Mouse (Mus musculus): ENCODE results near the gene Syngr2.

Syngr2 gene

DNA sequence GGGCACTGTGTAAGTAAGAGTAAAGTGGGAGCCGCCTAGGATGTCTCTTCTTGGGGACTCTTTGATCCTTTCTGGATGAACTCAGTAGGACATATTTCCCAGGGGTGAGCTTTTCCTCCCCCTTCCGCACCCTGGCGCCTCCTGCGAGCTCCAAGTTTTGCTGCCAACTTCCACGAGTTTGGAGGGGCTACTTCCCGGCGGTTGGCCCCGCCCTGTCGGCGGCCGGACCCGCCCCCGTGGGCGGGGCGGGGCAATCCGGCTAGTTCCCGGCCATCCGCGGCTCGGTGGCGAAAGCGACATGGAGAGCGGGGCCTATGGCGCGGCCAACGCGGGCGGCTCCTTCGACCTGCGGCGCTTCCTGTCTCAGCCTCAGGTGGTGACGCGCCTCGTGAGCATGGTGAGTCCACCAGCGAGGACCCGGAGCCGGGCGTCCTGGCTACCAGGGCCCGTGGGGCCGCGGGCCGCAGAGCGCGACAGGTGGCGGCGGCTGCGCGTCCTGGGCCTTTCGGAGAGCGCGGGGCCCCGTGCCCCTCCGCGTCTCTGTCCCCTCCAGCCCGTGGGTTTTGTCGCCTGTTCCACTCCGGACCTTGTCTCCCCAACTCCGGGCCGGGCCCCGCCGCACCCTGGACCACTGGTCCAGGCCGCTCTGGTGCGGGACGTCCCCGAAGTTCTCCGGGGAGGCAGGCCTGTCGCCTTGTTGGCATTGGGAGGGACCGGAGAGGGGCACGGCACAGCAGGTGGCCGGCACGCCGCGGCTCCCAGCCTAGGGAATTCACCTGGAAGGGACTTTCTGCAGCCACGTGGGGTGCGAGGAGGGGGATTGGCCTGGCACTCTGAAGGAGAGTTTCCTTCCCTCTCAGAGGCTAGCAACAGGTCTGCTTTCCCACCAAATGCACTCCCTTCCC, at the start of gene Syngr2, which contains the start of gene Gm20708:
TSS of gene Syngr2 (plus strand) at position 262 of the 905 bp plus-strand sequence.
TSS of gene Gm20708 (plus strand) at position 262 of the 905 bp plus-strand sequence.
- peak; percentile 63 for DNase-seq (ENCODE audit: low read depth)

- no peak for DNase-seq (ENCODE audit: low read depth)
These were observed 48.9 kb upstream of the Syngr2 start for GRCm38 (mm10) chr11:117760374-117761119.

GRCm38 (mm10) chr11:117761801-117762200, 47.7 kb upstream of the Syngr2 start:
- DNase-seq (ENCODE audit: low read depth): no peak

DNA sequence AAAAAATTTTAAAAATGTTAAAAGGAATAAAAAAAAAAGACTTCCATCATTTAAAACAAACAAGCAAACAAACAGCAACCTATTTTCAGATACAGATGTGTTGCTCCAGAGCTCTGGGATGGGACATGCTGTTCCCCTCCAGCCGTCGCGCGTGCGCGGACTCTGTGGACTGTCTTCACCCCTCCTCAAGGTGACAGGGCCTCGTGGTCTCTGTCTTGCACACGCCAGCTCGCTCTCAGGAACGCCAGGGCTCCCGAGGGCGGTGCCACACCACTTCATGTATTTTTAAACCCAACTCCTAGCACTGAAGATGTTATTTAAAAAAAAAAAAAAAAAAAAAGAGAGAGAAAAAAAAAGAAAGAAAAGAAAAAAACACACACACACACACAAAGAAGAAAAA, 47.2 kb upstream of the Syngr2 start:
- no peak for DNase-seq (ENCODE audit: low read depth)

DNA sequence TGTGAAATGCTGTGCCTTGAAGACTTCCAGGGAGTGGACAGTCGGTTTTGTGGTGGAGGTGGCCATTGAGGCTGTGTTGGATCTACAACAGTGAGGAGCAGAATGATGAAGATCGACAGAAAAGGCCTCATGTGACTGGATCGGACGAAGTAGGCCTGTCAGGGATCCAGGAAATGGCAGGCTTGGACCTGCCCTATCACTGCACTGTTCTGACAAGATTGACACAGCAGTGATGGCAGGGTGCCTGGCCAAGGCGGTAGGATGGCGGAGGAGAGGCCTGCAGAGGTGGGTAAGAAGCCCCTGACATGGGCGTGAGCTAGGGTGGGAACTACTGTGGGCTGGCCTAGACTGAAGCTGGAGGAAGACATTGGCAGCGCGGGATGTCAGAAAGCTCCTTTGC, 45.1 kb upstream of the Syngr2 start:
- DNase-seq (ENCODE audit: low read depth): no peak

GRCm38 (mm10) chr11:117765361-117765760, 44.1 kb upstream of the Syngr2 start:
- no peak for DNase-seq (ENCODE audit: low read depth)

- no peak for DNase-seq (ENCODE audit: low read depth)
These were observed 43.2 kb upstream of the Syngr2 start for GRCm38 (mm10) chr11:117766275-117766674.

- no peak for DNase-seq (ENCODE audit: low read depth)
These were observed 40.5 kb upstream of the Syngr2 start for GRCm38 (mm10) chr11:117768725-117769682.

- no peak for DNase-seq (ENCODE audit: low read depth)
These were observed 39.8 kb upstream of the Syngr2 start for GRCm38 (mm10) chr11:117769683-117770047.

DNA sequence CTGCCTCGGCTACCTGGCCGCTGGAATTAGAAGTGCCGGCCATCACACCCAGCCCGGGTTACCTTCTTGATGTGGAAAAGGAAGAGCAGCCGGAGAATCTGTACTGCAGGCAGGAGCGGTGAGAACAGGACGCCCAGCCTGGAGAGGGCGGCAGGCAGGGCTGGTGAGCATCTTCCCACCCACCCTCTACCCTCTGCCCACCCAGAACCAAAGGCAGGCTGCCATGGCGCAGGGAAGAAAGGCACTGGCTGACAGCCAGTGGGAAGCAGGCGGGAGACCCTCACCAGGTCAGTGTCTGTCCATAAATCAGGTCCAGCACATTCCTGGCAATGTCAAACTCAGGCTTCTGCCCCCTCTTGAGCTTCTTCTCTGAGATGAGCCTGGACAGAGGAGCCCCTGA, 39.1 kb upstream of the Syngr2 start:
- no peak for DNase-seq (ENCODE audit: low read depth)

DNA sequence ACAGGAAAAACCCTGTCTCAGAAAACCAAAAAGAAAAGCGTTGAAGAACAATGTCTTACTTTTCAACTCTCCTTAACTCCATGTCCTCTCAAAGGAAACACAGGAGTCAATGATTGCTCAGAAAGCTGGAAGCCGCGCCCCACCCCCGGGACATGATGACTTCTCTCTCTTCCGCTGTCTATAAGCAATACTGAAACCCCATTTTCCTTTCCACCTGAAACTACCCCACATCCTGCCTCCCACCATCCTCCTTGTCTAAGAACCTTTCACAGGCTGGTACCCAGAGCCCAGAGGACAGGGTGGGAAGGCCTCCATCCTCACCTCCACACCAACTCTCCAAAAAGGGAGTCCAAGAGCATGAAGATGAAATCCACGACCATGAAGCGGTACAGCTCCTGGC, 37.1 kb upstream of the Syngr2 start:
- no peak for DNase-seq (ENCODE audit: low read depth)

- DNase-seq (ENCODE audit: low read depth): no peak
These were observed 34.5 kb upstream of the Syngr2 start for GRCm38 (mm10) chr11:117774925-117775324.

DNA sequence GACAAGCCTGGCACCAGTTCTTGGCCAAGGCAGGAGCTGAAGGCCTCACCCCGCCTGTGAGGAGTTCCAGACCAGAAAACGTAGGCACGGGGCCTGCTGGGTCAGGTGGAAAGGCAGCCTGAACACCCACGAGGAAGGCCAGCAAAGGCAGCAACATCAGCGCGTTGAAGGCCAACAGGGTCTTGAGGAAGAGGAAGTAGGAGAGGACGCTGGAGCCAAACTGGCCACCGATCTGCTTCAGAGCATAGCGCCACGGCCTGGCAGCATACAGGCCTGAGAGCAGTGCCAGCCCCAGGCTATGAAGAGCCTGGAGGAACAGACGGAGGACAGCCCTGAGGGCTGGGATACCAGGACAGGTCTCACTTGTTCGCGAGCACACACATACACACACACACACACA, 33.9 kb upstream of the Syngr2 start:
- no peak for DNase-seq (ENCODE audit: low read depth)

DNA sequence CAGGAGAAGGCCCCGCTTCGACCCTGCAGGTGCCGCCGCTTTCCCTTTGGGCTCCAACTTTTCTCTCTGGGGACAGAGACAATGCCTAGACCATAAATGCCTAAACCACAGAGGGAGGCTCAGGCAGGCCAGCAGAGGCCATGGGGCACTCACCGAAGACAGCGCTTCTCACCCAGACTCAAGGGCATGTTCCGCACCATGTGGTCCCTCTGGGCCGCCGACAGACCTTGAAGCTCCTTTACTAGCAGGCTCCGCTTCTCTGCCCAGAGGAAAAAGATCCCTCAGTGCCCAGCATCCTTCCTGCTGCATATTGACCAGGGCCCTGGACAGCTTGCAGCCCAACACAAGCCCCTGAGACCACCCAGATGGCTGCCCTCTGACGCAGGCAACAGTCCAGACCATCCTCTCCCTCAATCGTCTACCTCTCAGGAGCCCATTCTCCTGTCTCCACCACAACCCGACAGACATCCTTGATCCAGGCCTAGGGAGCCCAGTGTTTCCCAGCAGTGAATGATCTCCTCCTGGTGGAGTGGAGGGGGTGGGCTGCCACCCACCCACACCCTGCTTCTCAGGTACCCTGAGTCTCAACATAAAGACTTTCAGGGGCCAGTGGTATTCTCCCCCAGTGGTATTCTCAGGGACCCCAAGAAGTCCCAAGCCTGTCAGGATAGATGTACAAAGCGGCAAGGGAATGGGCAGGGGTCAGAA, 33.2 kb upstream of the Syngr2 start:
- no peak for DNase-seq (ENCODE audit: low read depth)

- no peak for DNase-seq (ENCODE audit: low read depth)
These were observed 32.4 kb upstream of the Syngr2 start for GRCm38 (mm10) chr11:117777111-117777510.

DNA sequence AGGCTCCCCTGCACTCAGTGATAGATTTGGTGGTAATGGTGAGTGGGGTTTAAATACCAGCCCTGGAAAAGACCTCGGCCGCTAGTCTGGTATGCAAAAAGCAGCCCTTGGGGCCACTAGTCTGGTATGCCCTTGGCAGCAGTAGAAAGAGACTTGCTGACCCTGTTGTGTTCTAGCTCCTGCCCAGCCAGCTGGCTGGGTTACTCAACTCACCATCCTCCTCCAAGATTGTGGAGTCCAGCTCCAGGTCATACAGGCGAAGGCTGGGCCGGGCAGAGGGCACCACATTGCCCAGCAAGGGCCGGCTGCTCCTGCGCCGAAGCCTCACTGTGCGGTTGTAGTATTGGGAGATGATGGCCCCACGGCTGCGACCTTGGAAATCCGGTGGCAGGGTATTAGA, 31.4 kb upstream of the Syngr2 start:
- no peak for DNase-seq (ENCODE audit: low read depth)

- peak; percentile 51 for DNase-seq (ENCODE audit: low read depth)
These were observed 30.5 kb upstream of the Syngr2 start for GRCm38 (mm10) chr11:117778851-117779433.

GRCm38 (mm10) chr11:117779434-117780198, 29.9 kb upstream of the Syngr2 start:
- peak; percentile 23 for DNase-seq (ENCODE audit: low read depth)

DNA sequence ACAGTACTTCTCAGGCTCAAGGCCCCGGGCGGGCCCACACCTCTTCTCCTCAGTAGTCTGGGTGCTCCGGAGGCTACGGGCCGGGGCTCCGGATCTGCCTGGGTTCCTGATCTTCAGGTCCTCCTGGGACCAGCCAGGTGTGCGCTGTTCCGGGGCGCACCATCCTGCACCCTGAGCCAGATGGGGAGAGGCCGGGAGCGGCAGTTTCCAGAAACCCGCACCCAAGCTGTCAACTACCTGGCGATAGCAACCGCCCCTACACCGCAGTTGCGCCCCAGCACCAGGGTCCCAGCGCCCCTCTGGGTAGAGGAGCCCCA, 29.3 kb upstream of the Syngr2 start:
- no peak for DNase-seq (ENCODE audit: low read depth)

- DNase-seq (ENCODE audit: low read depth): peak; percentile 95
These were observed 28.8 kb upstream of the Syngr2 start for GRCm38 (mm10) chr11:117780582-117781111.
